Mouse (Mus musculus) midbrain, embryonic 13.5 days (tissue): ENCODE data around the gene E130308A19Rik. TPM values are rescaled to one million over a fixed set of nuclear protein-coding genes. Genes with fewer than 3 reads are reported as not detected.

Experiments used
- ATAC-seq: fragments of 200-750 bp; cut with Nextera tagmentation; 2 replicates; pipeline ENCODE4 v1.8.0; 2017; ENCODE audit warnings: mild to moderate bottlenecking, moderate TSS enrichment, moderate library complexity
- H3K27ac ChIP-seq: fragments of 300-500 bp; sonication (generic); 2 replicates; pipeline ENCODE4 v1.5.1; 2015; ENCODE audit warnings: inconsistent platforms, mild to moderate bottlenecking, moderate library complexity
- H3K27me3 ChIP-seq: fragments of 300-500 bp; sonication (generic); 2 replicates; pipeline ENCODE4 v1.6.1; 2015; ENCODE audit warnings: mild to moderate bottlenecking, inconsistent platforms
- H3K36me3 ChIP-seq: fragments of 300-500 bp; sonication (generic); 2 replicates; pipeline ENCODE4 v1.6.1; 2015; ENCODE audit warnings: mild to moderate bottlenecking, inconsistent platforms
- H3K4me1 ChIP-seq: fragments of 300-500 bp; sonication (generic); replicated peaks from 2 replicates; pipeline ENCODE4 v1.6.1; 2015; ENCODE audit warnings: inconsistent platforms
- H3K4me2 ChIP-seq: fragments of 300-500 bp; sonication (generic); replicated peaks from 2 replicates; pipeline ENCODE4 v1.6.1; 2015; ENCODE audit warnings: moderate library complexity, mild to moderate bottlenecking, inconsistent platforms
- H3K4me3 ChIP-seq: fragments of 300-500 bp; sonication (generic); replicated peaks from 2 replicates; pipeline ENCODE4 v1.5.1; 2015; ENCODE audit warnings: mild to moderate bottlenecking, inconsistent platforms
- H3K9ac ChIP-seq: fragments of 300-500 bp; sonication (generic); replicated peaks from 2 replicates; pipeline ENCODE4 v1.6.1; 2015; ENCODE audit warnings: mild to moderate bottlenecking, inconsistent platforms
- H3K9me3 ChIP-seq: fragments of 300-500 bp; sonication (generic); 2 replicates; pipeline ENCODE4 v1.6.1; 2016; ENCODE audit warnings: mild to moderate bottlenecking, inconsistent platforms
- WGBS: fragments of 180-500 bp; shearing (Covaris S2); methylation state at CpG from one replicate; pipeline ENCODE4 v1.1.7; 2015; 5-methylcytosine and 5-hydroxymethylcytosine counted together
- polyA plus RNA-seq: library from polyadenylated mRNA; unstranded; fragments of >200 nt; fragmentation: Nextera tagmentation; extraction: Ambion mirVana; gene quantifications from 2 replicates; pipeline ENCODE4 v1.2.1, GENCODE M21; 2015

E130308A19Rik gene
- polyA plus RNA-seq, 1 experiment from 2014 or later = 62.6 TPM

- H3K36me3 ChIP-seq = no peaks in the 10 kb centered on the region
- WGBS = 89% methylated on average over 2 of the region's 2 CpGs
- H3K27ac ChIP-seq = no peak overlapping the region
- H3K4me1 ChIP-seq = peaks cover 32% of the 10 kb centered on the region
- no peaks in the 10 kb centered on the region for H3K9me3 ChIP-seq
- no peak overlapping the region for H3K4me2 ChIP-seq
- H3K4me3 ChIP-seq = no peak overlapping the region
- no peak overlapping the region for H3K9ac ChIP-seq
- ATAC-seq = no peak
- no peaks in the 10 kb centered on the region for H3K27me3 ChIP-seq
Observed at GRCm38 (mm10) chr4:59642657-59643056, 16.6 kb downstream of the E130308A19Rik start.

GRCm38 (mm10) chr4:59644431-59644830, 18.4 kb downstream of the E130308A19Rik start:
- no peaks in the 10 kb centered on the region for H3K27me3 ChIP-seq
- H3K27ac ChIP-seq = peak overlapping the region; percentile 39; the same call in 1 of the 2 replicates
- H3K36me3 ChIP-seq = no peaks in the 10 kb centered on the region
- no peak overlapping the region for H3K4me2 ChIP-seq
- no peaks in the 10 kb centered on the region for H3K9me3 ChIP-seq
- no peak overlapping the region for H3K4me3 ChIP-seq
- peaks cover 28% of the 10 kb centered on the region for H3K4me1 ChIP-seq
- no peak for ATAC-seq
- no peak overlapping the region for H3K9ac ChIP-seq
- 95% methylated on average over 3 of the region's 3 CpGs for WGBS

- no peaks in the 10 kb centered on the region for H3K9me3 ChIP-seq
- H3K4me3 ChIP-seq = no peak overlapping the region
- H3K4me1 ChIP-seq = peaks cover 28% of the 10 kb centered on the region
- no peak overlapping the region for H3K4me2 ChIP-seq
- no peaks in the 10 kb centered on the region for H3K27me3 ChIP-seq
- H3K27ac ChIP-seq = peak overlapping the region; percentile 39; the same call in 1 of the 2 replicates
- no peaks in the 10 kb centered on the region for H3K36me3 ChIP-seq
- ATAC-seq = peak; percentile 73
- no peak overlapping the region for H3K9ac ChIP-seq
- 46% methylated on average over 4 of the region's 4 CpGs for WGBS
Observed at GRCm38 (mm10) chr4:59644992-59645391, 19.0 kb downstream of the E130308A19Rik start.

GRCm38 (mm10) chr4:59645610-59646009, 19.6 kb downstream of the E130308A19Rik start:
- ATAC-seq = no peak
- no peaks in the 10 kb centered on the region for H3K9me3 ChIP-seq
- H3K9ac ChIP-seq = no peak overlapping the region
- no peak overlapping the region for H3K4me3 ChIP-seq
- H3K4me1 ChIP-seq = peaks cover 28% of the 10 kb centered on the region
- WGBS = 92% methylated on average over 2 of the region's 2 CpGs
- H3K27ac ChIP-seq = no peak overlapping the region
- no peaks in the 10 kb centered on the region for H3K27me3 ChIP-seq
- no peaks in the 10 kb centered on the region for H3K36me3 ChIP-seq
- no peak overlapping the region for H3K4me2 ChIP-seq

- Histone ChIP-seq H3K36me3 (no peaks in the 10 kb centered on the region), H3K27me3 (no peaks in the 10 kb centered on the region), H3K4me2 (no peak overlapping the region), H3K9me3 (no peaks in the 10 kb centered on the region), H3K27ac (no peak overlapping the region), H3K9ac (no peak overlapping the region), H3K4me3 (no peak overlapping the region), H3K4me1 (peaks cover 28% of the 10 kb centered on the region)
- no peak for ATAC-seq
- 94% methylated on average over 10 of the region's 10 CpGs for WGBS
Observed at GRCm38 (mm10) chr4:59646020-59646696, 20.1 kb downstream of the E130308A19Rik start.

DNA sequence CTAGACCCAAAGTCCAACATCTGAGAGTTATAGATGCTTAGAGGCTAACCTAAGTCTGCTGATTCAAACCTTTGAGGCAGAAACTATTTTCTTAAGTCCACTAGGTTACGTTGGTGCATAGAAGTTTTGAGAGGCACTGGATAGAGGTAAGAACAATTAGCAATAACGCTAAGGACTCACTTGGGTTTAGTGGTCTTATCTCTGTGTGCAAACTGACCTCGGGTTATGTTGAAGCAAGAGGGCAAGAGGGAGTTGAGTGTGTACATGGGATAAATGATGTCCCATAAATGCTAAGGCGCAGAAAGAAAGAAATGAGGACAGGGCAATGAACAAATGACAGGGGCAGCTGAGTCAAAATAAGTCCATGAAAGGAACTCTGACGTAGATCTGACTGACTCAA, 23.1 kb downstream of the E130308A19Rik start:
- 88% methylated on average over 5 of the region's 5 CpGs for WGBS
- ATAC-seq = no peak

DNA sequence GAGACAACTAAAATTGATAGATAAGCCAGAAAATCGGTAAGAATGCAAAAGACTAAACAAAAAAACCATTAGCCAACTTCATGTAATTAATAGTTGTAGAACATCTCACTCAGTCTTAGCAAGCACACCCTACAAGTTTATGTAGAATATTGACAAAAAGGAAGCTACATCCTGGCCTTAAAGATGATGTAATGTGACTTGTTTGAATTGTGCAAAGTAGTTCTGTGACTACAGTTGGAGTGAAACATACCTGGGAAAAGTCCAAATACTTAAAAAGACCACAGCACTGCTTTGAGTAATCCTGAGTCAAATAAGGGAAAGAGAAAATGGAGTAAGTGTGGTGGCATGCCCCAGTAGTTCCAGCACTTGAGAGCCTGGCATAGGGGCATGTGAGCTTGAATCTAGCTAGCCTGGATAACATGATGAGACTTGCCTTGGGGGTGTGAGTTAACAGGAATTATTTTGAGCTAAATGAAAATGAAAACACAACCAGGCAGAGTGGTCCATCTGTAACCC, 26.2 kb downstream of the E130308A19Rik start:
- Histone ChIP-seq H3K9ac (no peak overlapping the region), H3K27me3 (no peaks in the 10 kb centered on the region), H3K9me3 (no peaks in the 10 kb centered on the region), H3K4me2 (no peak overlapping the region), H3K27ac (no peak overlapping the region), H3K4me1 (peaks cover 7% of the 10 kb centered on the region), H3K36me3 (no peaks in the 10 kb centered on the region), H3K4me3 (no peak overlapping the region)
- WGBS = 100% methylated on average over 1 of the region's 1 CpGs
- no peak for ATAC-seq

More for the DNA sequence above, 23.1 kb downstream of the E130308A19Rik start:
- Histone ChIP-seq H3K4me3 (no peak overlapping the region), H3K27me3 (no peaks in the 10 kb centered on the region), H3K9me3 (no peaks in the 10 kb centered on the region), H3K27ac (no peak overlapping the region), H3K36me3 (no peaks in the 10 kb centered on the region), H3K4me1 (peaks cover 7% of the 10 kb centered on the region), H3K4me2 (no peak overlapping the region), H3K9ac (no peak overlapping the region)

DNA sequence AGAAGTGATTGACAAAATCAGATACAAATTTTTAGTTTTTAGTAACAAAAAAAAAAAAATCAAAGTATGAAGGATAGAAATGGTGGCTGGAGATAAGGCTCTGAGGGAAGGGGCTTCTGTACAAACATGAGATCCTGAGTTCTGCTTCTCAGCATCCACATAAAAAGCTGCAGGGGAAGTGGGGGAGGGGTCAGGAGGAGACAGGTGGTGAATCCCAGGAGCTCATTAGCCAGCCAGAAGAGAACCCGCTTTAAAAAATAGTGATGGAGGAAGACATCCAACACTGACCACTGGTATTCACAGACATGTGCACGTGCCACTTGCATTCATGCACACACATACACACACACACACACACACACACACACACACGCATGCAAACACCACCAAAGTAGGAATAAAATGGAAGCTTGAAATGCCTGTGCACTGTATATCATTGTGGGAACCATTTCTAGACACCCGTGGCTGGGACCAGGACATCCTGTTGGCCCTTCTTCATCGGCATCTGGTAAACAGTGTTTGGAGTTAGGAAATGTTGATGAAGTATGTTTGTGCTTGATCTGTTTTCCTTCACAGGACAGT, 30.1 kb downstream of the E130308A19Rik start:
- H3K9me3 ChIP-seq = no peaks in the 10 kb centered on the region
- no peak for ATAC-seq
- no peak overlapping the region for H3K9ac ChIP-seq
- H3K27ac ChIP-seq = no peak overlapping the region
- H3K4me3 ChIP-seq = no peak overlapping the region
- 75% methylated on average over 5 of the region's 5 CpGs for WGBS
- peaks cover 7% of the 10 kb centered on the region for H3K4me1 ChIP-seq
- no peaks in the 10 kb centered on the region for H3K27me3 ChIP-seq
- no peaks in the 10 kb centered on the region for H3K36me3 ChIP-seq
- H3K4me2 ChIP-seq = no peak overlapping the region

DNA sequence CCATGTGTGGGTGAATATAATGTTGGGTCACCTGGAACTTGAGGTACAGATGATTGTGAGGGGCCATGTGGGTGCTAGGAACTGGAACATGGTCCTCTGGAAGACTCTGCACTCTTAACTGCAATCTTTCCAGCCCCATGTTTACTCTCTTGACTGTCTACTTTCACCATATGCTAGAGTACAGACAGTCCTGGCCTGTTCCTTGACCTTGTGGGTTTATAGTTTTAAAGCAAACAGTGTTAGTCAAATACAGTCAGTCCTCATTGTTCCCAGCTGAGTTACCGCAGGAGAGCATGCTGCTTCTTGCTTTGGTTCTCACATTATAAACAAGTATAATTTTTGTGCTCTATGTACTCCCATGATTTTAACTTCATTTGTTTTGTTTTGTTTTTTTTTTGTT, 36.2 kb downstream of the E130308A19Rik start:
- no peak overlapping the region for H3K27ac ChIP-seq
- H3K27me3 ChIP-seq = no peaks in the 10 kb centered on the region
- H3K36me3 ChIP-seq = peaks cover 10% of the 10 kb centered on the region; the same call in 1 of the 2 replicates
- H3K4me1 ChIP-seq = peaks cover under 1% of the 10 kb centered on the region; the same call in 1 of the 2 replicates
- no peaks in the 10 kb centered on the region for H3K9me3 ChIP-seq
- ATAC-seq = no peak
- H3K9ac ChIP-seq = no peak overlapping the region
- H3K4me3 ChIP-seq = no peak overlapping the region
- 91% methylated on average over 1 of the region's 1 CpGs for WGBS
- H3K4me2 ChIP-seq = no peak overlapping the region

DNA sequence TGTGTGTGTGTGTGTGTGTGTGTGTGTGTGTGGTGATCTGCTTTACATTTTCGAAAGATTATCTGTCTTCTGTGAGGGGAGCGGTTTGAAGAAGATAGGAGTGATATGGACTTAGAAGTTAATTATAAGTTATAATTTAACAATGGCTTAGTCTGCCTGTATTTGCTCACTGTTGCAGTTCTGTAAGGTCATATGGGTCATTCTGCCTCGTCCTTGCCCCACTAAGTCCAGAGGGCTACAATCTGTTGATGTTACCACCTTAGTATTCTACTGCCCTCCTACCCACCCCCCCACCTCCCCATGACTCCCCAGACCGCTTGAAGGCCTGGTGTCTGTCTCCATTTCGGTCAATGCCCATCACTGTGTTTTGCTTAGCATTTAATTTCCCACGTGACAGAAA, 37.4 kb downstream of the E130308A19Rik start:
- Histone ChIP-seq H3K27me3 (no peaks in the 10 kb centered on the region), H3K9ac (no peak overlapping the region), H3K27ac (no peak overlapping the region), H3K4me1 (peaks cover 4% of the 10 kb centered on the region; the same call in 1 of the 2 replicates), H3K4me2 (no peak overlapping the region), H3K4me3 (no peak overlapping the region), H3K36me3 (peaks cover 10% of the 10 kb centered on the region; the same call in 1 of the 2 replicates), H3K9me3 (no peaks in the 10 kb centered on the region)
- ATAC-seq = no peak
- WGBS = 96% methylated on average over 6 of the region's 6 CpGs

DNA sequence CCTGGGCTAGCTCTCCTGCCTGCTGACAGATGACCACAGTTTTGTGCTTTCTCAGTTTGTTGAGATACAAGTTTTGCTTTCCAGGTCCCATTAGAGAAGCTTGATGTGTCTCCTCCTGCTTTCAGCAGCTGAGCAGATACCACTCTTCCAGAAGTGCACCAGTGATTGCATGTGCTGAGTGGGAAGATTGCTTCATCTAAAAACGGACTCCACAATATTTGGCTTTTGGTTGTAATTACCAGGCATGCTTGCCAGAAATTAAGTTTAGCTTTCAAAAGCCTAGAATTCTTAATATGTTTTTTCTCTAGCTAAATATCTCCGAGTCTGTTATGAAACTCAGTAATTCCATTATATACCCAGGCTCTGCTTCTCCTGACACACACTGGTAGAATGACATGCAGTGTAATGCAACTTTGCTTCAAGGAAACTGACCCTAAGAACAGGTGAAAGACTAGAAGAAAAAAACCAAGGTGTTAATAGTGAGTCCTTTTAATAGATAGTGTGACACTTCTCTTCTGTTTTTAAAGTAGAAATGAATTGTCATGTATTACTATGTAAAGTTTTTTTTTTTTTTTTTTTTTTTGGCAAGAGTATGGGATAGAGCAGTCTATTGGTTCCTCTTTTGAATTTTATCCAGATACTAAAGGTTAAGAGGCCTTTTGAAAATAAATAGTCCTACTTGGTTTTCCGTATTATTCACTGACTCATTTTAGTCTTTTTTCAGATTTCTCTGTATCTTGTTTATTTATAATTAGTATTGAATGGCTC, 40.7 kb downstream of the E130308A19Rik start:
- no peak overlapping the region for H3K4me2 ChIP-seq
- ATAC-seq = no peak
- no peak overlapping the region for H3K4me3 ChIP-seq
- H3K9ac ChIP-seq = no peak overlapping the region
- H3K27me3 ChIP-seq = no peaks in the 10 kb centered on the region
- 93% methylated on average over 3 of the region's 3 CpGs for WGBS
- no peaks in the 10 kb centered on the region for H3K9me3 ChIP-seq
- H3K27ac ChIP-seq = no peak overlapping the region
- peaks cover 4% of the 10 kb centered on the region; the same call in 1 of the 2 replicates for H3K4me1 ChIP-seq
- peaks cover 10% of the 10 kb centered on the region; the same call in 1 of the 2 replicates for H3K36me3 ChIP-seq

- H3K4me1 ChIP-seq = peaks cover 4% of the 10 kb centered on the region; the same call in 1 of the 2 replicates
- WGBS = 46% methylated on average over 3 of the region's 3 CpGs
Observed at GRCm38 (mm10) chr4:59668050-59668449, 42.0 kb downstream of the E130308A19Rik start.

More at GRCm38 (mm10) chr4:59668050-59668449, 42.0 kb downstream of the E130308A19Rik start:
- H3K27ac ChIP-seq = no peak overlapping the region
- H3K4me2 ChIP-seq = no peak overlapping the region
- no peak overlapping the region for H3K4me3 ChIP-seq
- no peaks in the 10 kb centered on the region for H3K27me3 ChIP-seq
- H3K9ac ChIP-seq = no peak overlapping the region
- H3K9me3 ChIP-seq = no peaks in the 10 kb centered on the region
- H3K36me3 ChIP-seq = no peaks in the 10 kb centered on the region
- peak; percentile 17; the same call in 1 of the 2 replicates for ATAC-seq
